Mouse (Mus musculus): Measurements from ENCODE around the gene Nccrp1. TPM values are rescaled to one million over a fixed set of nuclear protein-coding genes. Genes with fewer than 3 reads are reported as not detected.
"Not testable (repeated sequence)": the region's sequence is repeated elsewhere in the genome, so short reads cannot be mapped to it uniquely, and the experiment has no call there.

Nccrp1 gene
- polyA plus RNA-seq, 1 experiment: not detected

DNA sequence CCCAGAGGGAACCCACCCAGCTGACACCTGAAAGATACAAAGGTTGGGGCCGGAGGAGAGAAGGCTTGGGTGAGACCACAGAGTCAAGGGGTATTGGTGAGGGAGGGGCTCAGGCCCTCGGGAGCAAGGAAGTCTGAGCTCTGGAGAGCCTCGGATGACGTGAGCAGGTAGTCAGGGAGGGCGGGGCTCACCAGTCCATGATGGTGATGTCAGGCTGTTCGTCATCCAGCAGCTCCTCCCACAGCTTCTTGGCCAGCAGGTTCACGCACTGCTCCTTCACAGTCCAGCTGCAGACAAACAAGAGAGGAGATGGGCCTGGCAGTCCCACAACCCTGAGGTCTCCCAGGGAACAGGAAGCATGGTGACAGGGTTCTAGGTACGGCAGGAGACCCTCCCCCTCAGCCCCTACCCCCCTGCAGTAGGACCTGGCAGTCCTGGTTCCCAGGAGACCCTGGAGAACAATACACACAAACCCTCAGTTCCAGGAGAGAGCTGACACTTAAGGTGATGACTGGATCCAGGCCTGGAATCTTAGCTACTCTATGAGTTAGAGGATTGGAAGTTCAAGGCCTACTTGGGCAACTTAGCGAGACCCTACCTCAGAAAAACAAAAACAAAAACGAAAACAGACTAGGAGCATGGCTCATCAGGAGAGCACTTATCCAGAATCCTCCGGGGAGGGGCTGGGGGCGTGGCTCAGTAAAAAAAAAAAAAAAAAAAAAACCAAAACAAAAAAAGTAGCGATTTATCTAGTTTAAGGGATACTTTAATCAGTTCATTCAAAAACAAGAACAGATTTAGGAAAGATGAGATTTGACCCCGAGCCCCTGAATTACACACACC, 1.8 kb downstream of the Nccrp1 start:
- no peak overlapping the region for H3K4me3 ChIP-seq (ENCODE audit: insufficient read depth, low read depth, low read length)
- TF ChIP-seq POLR2A (IDR thresholded peaks at IDR 0.05; ENCODE audit: insufficient read depth, low read depth, low read length) (no peak), CTCF (IDR thresholded peaks at IDR 0.05; ENCODE audit: insufficient read depth, low read depth, low read length) (no peak)
- 56% methylated on average over 14 of the region's 14 CpGs for WGBS

DNA sequence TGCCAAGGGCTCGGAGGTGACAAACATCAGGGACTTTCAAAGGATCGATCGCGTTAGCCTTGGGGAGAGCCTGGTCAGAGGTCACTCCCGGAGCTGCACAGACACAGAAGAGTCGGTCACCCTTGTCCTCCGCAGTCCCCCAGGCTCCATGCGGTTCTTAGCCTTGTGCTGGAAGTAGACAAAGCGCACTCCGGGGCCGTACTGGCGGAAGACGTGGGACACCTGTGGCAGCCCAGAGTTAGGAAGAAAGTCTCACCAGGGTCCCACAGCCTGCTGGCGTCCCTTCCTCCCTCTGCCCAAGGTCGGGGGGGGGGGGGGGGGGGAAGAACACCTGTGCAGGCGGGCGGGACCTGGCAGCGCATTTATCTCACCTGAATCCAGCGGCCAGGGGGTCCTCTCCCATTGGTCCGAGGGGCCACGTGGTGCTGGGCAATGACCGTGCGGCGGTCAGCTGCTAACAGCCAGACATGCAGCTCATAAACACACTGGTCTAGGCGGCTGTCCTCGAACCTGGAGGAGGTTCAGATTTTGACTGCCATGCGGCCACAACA, 2.9 kb downstream of the Nccrp1 start:
- H3K4me3 ChIP-seq (ENCODE audit: insufficient read depth, low read depth, low read length): no peak overlapping the region
- 21% methylated on average over 27 of the region's 27 CpGs for WGBS
- TF ChIP-seq POLR2A (IDR thresholded peaks at IDR 0.05; ENCODE audit: insufficient read depth, low read depth, low read length): no peak
- TF ChIP-seq CTCF (IDR thresholded peaks at IDR 0.05; ENCODE audit: insufficient read depth, low read depth, low read length): no peak
- peaks cover 14% of the 10 kb centered on the region for H3K4me1 ChIP-seq (ENCODE audit: control insufficient read depth, insufficient read depth, low read length)
- no peak overlapping the region for H3K27ac ChIP-seq (ENCODE audit: insufficient read depth, low read depth, low read length)

More for the DNA sequence above, 1.8 kb downstream of the Nccrp1 start:
- Histone ChIP-seq H3K4me1 (ENCODE audit: control insufficient read depth, insufficient read depth, low read length) (peaks cover 14% of the 10 kb centered on the region), H3K27ac (ENCODE audit: insufficient read depth, low read depth, low read length) (no peak overlapping the region)

DNA sequence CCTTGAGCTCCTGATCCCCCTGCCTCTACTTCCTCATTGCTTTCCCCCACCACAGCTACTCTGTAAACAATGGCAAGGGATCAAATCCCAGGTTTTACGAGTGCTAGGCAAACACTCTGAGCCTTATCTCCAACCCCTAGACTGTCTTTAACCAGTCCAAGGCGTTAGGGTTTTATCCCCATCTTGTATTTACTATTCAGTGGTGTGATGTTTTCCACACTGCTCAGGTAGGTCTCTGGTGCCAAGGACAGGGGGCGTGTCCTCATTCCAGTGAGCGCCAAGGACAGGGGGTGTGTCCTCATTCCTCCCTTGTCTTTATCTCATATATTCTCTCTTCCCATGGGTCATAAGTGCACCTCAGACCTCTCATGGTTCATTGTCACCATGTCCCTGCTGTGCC, 6.5 kb downstream of the Nccrp1 start, which contains the start of gene Sycn:
Sycn (plus strand) TSS at position 360 of the 400 bp plus-strand sequence.
- Histone ChIP-seq H3K4me3 (ENCODE audit: insufficient read depth, low read depth, low read length) (no peak within 1 kb of the TSS), H3K4me1 (ENCODE audit: control insufficient read depth, insufficient read depth, low read length) (no peaks in the 10 kb centered on the region), H3K27ac (ENCODE audit: insufficient read depth, low read depth, low read length) (no peak within 1 kb of the TSS)
- no peak for TF ChIP-seq POLR2A (IDR thresholded peaks at IDR 0.05; ENCODE audit: insufficient read depth, low read depth, low read length)
- TF ChIP-seq CTCF (IDR thresholded peaks at IDR 0.05; ENCODE audit: insufficient read depth, low read depth, low read length): no peak
- 91% methylated on average over 4 of the region's 4 CpGs for WGBS

DNA sequence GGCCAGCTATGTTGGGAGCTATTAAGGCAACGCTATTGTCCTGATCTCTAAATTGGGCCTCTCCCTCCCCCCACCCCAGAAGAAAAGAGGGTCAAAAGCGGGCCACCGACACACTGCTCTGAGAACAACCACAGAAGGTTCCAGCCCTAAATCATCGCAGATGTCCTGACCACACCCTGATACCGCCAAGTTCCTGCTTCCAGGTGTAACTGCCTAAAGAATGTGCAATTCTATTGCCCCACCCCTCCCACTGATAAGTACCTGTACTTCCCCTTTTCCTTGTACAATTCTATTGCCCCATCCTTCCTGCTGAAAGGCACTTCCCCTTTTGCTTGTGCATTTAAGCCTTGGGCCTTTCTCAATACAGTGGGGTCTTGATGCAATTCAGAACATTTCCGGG, 8.2 kb downstream of the Nccrp1 start:
- not testable (repeated sequence) for H3K27ac ChIP-seq (ENCODE audit: insufficient read depth, low read depth, low read length); H3K4me1 ChIP-seq (ENCODE audit: control insufficient read depth, insufficient read depth, low read length); H3K4me3 ChIP-seq (ENCODE audit: insufficient read depth, low read depth, low read length)
- 93% methylated on average over 6 of the region's 6 CpGs for WGBS

DNA sequence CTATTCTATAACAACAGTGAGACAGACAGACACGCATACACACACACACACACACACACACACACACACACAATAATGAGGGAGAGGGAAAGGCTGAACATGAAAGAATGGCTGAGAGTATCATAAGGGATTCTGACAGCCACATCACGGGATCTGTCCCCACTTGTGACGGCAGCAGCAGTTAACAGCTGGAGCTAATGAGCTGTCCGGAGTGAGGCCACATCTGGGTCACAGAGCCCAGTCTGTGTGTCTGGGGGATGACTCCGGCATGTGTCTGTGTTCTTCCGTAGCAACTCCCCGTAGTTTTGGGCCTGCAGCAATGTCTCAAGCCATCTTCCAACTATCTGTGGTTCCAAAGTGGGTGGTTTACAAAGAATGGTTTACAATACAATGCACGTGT, 15.0 kb downstream of the Nccrp1 start:
- TF ChIP-seq POLR2A (IDR thresholded peaks at IDR 0.05; ENCODE audit: insufficient read depth, low read depth, low read length) (no peak), CTCF (IDR thresholded peaks at IDR 0.05; ENCODE audit: insufficient read depth, low read depth, low read length) (no peak)
- H3K4me1 ChIP-seq (ENCODE audit: control insufficient read depth, insufficient read depth, low read length): no peaks in the 10 kb centered on the region; the same call in 1 of the 2 replicates
- WGBS: 88% methylated on average over 8 of the region's 8 CpGs
- no peak overlapping the region for H3K4me3 ChIP-seq (ENCODE audit: insufficient read depth, low read depth, low read length)
- H3K27ac ChIP-seq (ENCODE audit: insufficient read depth, low read depth, low read length): no peak overlapping the region

DNA sequence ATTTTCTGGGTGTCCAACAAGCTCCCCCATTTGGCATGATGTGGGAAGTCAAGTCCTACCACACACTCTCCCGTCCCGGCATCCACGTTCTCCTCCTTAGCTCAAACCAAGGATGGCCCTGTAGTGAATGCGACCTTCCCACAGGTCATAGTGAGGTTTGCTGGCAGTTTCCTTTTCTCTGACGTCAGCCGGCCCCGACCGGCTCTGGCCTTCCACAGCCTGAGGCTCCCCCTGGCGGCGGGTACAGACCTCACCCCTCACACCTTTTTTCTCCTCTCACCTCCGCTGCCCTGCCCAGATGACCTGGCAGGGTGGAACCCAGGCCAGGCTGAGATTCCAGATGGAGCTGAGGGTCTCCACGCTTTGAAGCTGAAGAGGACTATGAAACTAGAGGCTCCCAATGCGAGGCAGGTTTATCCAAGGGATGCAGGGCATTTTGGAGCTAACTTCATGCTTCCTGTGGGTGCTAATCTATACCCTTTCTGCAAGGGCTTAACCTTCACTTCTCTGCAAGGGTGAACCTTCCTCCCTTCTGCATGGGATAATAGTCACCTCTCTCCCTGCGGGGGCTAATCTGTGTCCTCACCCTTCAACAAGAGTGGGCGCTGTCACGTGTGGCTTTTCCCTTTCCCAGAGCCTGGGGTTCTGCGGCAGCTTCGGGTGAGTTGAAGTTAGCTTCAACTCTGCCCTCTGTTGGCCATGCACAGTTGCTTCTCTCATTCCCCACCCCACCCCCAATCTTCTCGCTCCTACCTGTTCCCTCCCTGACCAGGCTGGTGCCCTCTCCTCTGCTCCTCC, 18.9 kb downstream of the Nccrp1 start:
- 7% methylated on average over 19 of the region's 19 CpGs for WGBS
- H3K4me1 ChIP-seq (ENCODE audit: control insufficient read depth, insufficient read depth, low read length): no peaks in the 10 kb centered on the region; the same call in 1 of the 2 replicates
- H3K27ac ChIP-seq (ENCODE audit: insufficient read depth, low read depth, low read length): no peak overlapping the region
- TF ChIP-seq CTCF (IDR thresholded peaks at IDR 0.05; ENCODE audit: insufficient read depth, low read depth, low read length) (peak; percentile 94), POLR2A (IDR thresholded peaks at IDR 0.05; ENCODE audit: insufficient read depth, low read depth, low read length) (no peak)
- H3K4me3 ChIP-seq (ENCODE audit: insufficient read depth, low read depth, low read length): no peak overlapping the region

GRCm38 (mm10) chr7:28522536-28522935, 24.5 kb downstream of the Nccrp1 start, which contains the start of gene Ifnl3:
Gene Ifnl3 (plus strand): TSS chr7:28522836.
- H3K4me3 ChIP-seq (ENCODE audit: insufficient read depth, low read depth, low read length); H3K4me1 ChIP-seq (ENCODE audit: control insufficient read depth, insufficient read depth, low read length); H3K27ac ChIP-seq (ENCODE audit: insufficient read depth, low read depth, low read length): not testable (repeated sequence)
- WGBS: 88% methylated on average over 5 of the region's 6 CpGs

DNA sequence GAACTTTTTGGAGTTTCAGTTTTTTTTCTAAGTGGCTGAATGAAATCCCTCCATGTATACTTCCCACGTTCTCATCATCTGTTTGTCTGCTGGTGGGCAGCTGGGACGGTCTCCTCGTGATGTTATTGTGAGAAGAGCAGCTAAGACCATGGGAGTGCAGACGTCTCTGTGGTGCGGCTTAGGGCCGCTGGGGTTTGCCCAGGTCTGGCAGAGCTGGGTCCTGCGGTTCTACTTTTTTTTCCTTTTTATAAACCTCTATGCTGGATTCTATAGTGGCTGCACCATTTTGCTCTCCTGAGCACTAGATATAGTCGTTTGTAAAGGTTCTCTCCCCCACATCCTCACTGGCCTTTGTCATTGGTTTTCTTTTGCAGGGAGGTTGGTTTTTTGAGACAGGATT, 35.6 kb downstream of the Nccrp1 start:
- WGBS: 76% methylated on average over 8 of the region's 8 CpGs
- Histone ChIP-seq H3K4me3 (ENCODE audit: insufficient read depth, low read depth, low read length) (no peak overlapping the region), H3K4me1 (ENCODE audit: control insufficient read depth, insufficient read depth, low read length) (peaks cover 11% of the 10 kb centered on the region), H3K27ac (ENCODE audit: insufficient read depth, low read depth, low read length) (no peak overlapping the region)
- TF ChIP-seq CTCF (IDR thresholded peaks at IDR 0.05; ENCODE audit: insufficient read depth, low read depth, low read length) (no peak), POLR2A (IDR thresholded peaks at IDR 0.05; ENCODE audit: insufficient read depth, low read depth, low read length) (no peak)

- 79% methylated on average over 8 of the region's 8 CpGs for WGBS
These were observed 36.6 kb downstream of the Nccrp1 start, which contains the start of gene Ifnl2 for GRCm38 (mm10) chr7:28510405-28510974. Gene Ifnl2 (minus strand): TSS chr7:28510455.

DNA sequence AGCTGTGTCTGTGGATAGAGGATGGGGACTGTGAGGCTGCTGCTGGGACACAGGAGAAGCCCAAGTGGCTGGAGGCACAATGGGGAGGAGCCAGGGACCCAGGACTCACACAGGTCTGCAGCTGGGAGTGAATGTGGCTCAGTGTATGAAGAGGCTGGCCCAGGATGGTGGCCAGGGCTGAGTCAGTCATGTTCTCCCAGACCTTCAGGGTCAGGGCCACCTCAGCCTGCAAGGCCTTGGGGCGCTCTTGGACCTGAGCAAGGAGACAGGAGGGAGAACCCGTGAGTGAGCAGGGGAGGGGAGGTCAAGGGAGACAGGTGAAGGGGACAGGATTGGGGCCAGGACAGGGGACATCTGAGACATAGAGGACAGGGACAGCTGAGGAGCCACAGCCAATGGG, 37.9 kb downstream of the Nccrp1 start:
- WGBS: 88% methylated on average over 2 of the region's 2 CpGs
- H3K4me1 ChIP-seq (ENCODE audit: control insufficient read depth, insufficient read depth, low read length); H3K4me3 ChIP-seq (ENCODE audit: insufficient read depth, low read depth, low read length); H3K27ac ChIP-seq (ENCODE audit: insufficient read depth, low read depth, low read length): not testable (repeated sequence)

More at GRCm38 (mm10) chr7:28510405-28510974, 36.6 kb downstream of the Nccrp1 start, which contains the start of gene Ifnl2:
- not testable (repeated sequence) for H3K27ac ChIP-seq (ENCODE audit: insufficient read depth, low read depth, low read length); H3K4me1 ChIP-seq (ENCODE audit: control insufficient read depth, insufficient read depth, low read length); H3K4me3 ChIP-seq (ENCODE audit: insufficient read depth, low read depth, low read length)
